Mouse (Mus musculus): ENCODE data around the gene Kl. TPM values are rescaled to one million over a fixed set of nuclear protein-coding genes. Genes with fewer than 3 reads are reported as not detected.
A peak's percentile ranks its signal among the peaks of the same experiment; 100 is the strongest.

The Kl gene
- polyA plus RNA-seq, 2 experiments = 0.02 to 0.03 TPM

DNA sequence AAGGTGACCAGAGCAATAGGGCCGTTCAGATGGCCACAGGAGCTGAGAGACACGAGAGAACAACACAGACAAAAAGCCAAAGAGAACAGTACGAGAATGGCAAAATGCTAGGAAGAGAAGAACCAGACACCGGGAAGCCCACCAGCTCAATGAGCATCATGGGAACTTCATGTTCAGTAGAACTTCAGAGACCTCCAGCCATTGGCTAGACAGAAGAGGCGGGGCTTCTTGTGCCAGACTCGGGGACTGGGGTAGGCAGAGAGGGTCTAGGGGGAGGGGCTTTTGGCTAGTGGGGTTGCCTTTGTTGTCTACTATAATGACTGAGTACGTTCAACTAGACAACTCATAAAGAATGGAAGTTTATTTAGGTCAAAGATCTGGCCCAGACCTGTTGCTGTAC is 41.7 kb downstream of the Kl start:
- DNase-seq (ENCODE audit: low read depth in 3 of 3, low spot score in 3 of 3) (no peak), ATAC-seq (ENCODE audit: insufficient read depth) (no peak)
- Histone ChIP-seq H3K4me2 (ENCODE audit: low read depth) (no peak overlapping the region), H3K9me3 (ENCODE audit: control insufficient read depth, low read length) (no peaks in the 10 kb centered on the region), H3K27ac (no peak overlapping the region), H3K4me1 (replicated peaks; ENCODE audit: control insufficient read depth in 2 of 2, insufficient read depth in 2 of 2, low read length in 1 of 2) (no peaks in the 10 kb centered on the region), H3K27me3 (ENCODE audit: control insufficient read depth, insufficient read depth, low read length) (no peaks in the 10 kb centered on the region), H3K9ac (replicated peaks) (no peak overlapping the region), H3K36me3 (replicated peaks; ENCODE audit: control insufficient read depth, insufficient read depth, low read depth) (no peaks in the 10 kb centered on the region), H3K4me3 (ENCODE audit: insufficient read depth in 1 of 2, low read depth in 2 of 2, low read length in 2 of 2) (no peak overlapping the region)
- 74% methylated on average over 7 of the region's 7 CpGs for WGBS (ENCODE audit: insufficient replicate concordance)
- TF ChIP-seq CTCF (IDR thresholded peaks at IDR 0.05; ENCODE audit: low read depth) = no peak

DNA sequence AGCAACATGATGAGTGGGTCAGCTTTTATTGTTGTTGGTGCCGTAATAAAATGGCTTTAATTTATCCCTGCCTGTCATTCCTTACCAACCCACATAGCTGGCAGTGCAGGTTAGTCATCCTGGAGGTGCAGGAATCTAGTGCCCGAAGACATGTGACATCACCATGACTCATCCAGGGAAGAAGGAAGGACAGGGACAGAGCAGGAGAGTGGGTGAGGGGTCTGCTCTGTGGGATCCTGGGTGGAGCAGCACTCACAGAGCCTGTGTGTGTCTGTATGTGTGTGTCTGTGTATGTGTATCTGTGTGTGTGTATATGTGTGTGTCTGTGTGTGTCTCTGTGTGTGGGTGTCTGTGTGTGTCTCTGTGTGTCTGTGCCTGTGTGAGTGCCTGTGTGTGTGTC is 44.2 kb downstream of the Kl start:
- Histone ChIP-seq H3K4me2 (ENCODE audit: low read depth) (no peak overlapping the region), H3K36me3 (replicated peaks; ENCODE audit: control insufficient read depth, insufficient read depth, low read depth) (no peaks in the 10 kb centered on the region), H3K4me3 (ENCODE audit: insufficient read depth in 1 of 2, low read depth in 2 of 2, low read length in 2 of 2) (no peak overlapping the region), H3K9me3 (ENCODE audit: control insufficient read depth, low read length) (no peaks in the 10 kb centered on the region), H3K4me1 (replicated peaks; ENCODE audit: control insufficient read depth in 2 of 2, insufficient read depth in 2 of 2, low read length in 1 of 2) (no peaks in the 10 kb centered on the region), H3K27me3 (ENCODE audit: control insufficient read depth, insufficient read depth, low read length) (no peaks in the 10 kb centered on the region), H3K27ac (no peak overlapping the region), H3K9ac (replicated peaks) (no peak overlapping the region)
- ATAC-seq (ENCODE audit: insufficient read depth) = 0 out of 2 replicates have a peak, but pooled peaks have one; percentile 13
- 53% methylated on average over 2 of the region's 2 CpGs for WGBS (ENCODE audit: insufficient replicate concordance)
- DNase-seq (ENCODE audit: low read depth in 3 of 3, low spot score in 3 of 3) = no peak
- no peak for TF ChIP-seq EP300 (IDR thresholded peaks at IDR 0.05; ENCODE audit: low read depth)
- no peak for TF ChIP-seq CTCF (IDR thresholded peaks at IDR 0.05; ENCODE audit: low read depth)

DNA sequence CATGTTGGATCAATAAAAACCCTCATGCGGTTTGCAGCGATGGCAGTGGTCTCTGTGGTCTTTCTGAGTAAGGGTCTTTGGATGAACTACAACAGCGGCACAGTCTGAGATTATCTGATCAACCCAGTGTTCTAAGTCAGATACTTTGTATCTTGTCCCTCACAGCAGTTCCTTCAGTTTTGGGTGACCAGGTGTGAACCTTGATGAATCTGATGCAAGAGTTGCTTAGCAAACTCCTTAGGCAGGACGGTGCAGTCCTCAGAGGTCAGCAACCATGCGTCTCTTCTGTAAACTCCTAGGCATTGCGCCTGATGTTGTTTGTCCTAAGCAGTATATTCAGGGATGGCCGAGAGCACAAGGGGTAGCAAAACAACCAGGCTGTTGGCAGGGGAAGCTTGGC is 48.7 kb downstream of the Kl start:
- Histone ChIP-seq H3K36me3 (replicated peaks; ENCODE audit: control insufficient read depth, insufficient read depth, low read depth) (no peaks in the 10 kb centered on the region), H3K9ac (replicated peaks) (no peak overlapping the region), H3K4me3 (ENCODE audit: insufficient read depth in 1 of 2, low read depth in 2 of 2, low read length in 2 of 2) (no peak overlapping the region), H3K4me2 (ENCODE audit: low read depth) (no peak overlapping the region), H3K27me3 (ENCODE audit: control insufficient read depth, insufficient read depth, low read length) (no peaks in the 10 kb centered on the region), H3K4me1 (replicated peaks; ENCODE audit: control insufficient read depth in 2 of 2, insufficient read depth in 2 of 2, low read length in 1 of 2) (no peaks in the 10 kb centered on the region), H3K27ac (no peak overlapping the region), H3K9me3 (ENCODE audit: control insufficient read depth, low read length) (no peaks in the 10 kb centered on the region)
- 61% methylated on average over 7 of the region's 7 CpGs for WGBS (ENCODE audit: insufficient replicate concordance)
- ATAC-seq (ENCODE audit: insufficient read depth) (no peak), DNase-seq (ENCODE audit: low read depth in 3 of 3, low spot score in 3 of 3) (no peak)
- TF ChIP-seq CTCF (IDR thresholded peaks at IDR 0.05; ENCODE audit: low read depth) = no peak

DNA sequence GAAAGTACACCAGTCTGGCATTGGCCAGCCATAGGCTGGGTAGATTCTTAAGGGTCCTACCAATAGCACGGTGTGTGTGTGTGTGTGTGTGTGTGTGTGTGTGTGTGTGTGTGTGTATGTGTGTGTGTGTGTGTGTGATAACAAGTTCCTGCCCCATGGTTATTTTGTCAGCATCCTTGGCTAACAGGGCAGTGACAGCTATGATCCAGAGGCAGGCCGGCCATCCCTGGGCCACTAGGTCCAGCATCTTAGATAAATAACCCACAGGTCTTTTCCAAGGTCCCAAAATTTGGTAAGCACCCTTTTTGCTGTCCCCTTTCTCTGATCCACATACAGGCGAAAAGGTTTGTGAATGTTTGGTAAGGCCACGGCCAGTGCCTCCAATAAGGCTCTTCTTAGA is 49.6 kb downstream of the Kl start:
- 63% methylated on average over 4 of the region's 4 CpGs for WGBS (ENCODE audit: insufficient replicate concordance)
- Histone ChIP-seq H3K27ac (no peak overlapping the region), H3K4me1 (replicated peaks; ENCODE audit: control insufficient read depth in 2 of 2, insufficient read depth in 2 of 2, low read length in 1 of 2) (no peaks in the 10 kb centered on the region), H3K36me3 (replicated peaks; ENCODE audit: control insufficient read depth, insufficient read depth, low read depth) (no peaks in the 10 kb centered on the region), H3K9ac (replicated peaks) (no peak overlapping the region), H3K4me2 (ENCODE audit: low read depth) (no peak overlapping the region), H3K9me3 (ENCODE audit: control insufficient read depth, low read length) (no peaks in the 10 kb centered on the region), H3K27me3 (ENCODE audit: control insufficient read depth, insufficient read depth, low read length) (no peaks in the 10 kb centered on the region), H3K4me3 (ENCODE audit: insufficient read depth in 1 of 2, low read depth in 2 of 2, low read length in 2 of 2) (no peak overlapping the region)
- no peak for ATAC-seq (ENCODE audit: insufficient read depth)
- DNase-seq (ENCODE audit: low read depth in 3 of 3, low spot score in 3 of 3) = no peak
- no peak for TF ChIP-seq CTCF (IDR thresholded peaks at IDR 0.05; ENCODE audit: low read depth)
- TF ChIP-seq EP300 (IDR thresholded peaks at IDR 0.05; ENCODE audit: low read depth) = no peak

DNA sequence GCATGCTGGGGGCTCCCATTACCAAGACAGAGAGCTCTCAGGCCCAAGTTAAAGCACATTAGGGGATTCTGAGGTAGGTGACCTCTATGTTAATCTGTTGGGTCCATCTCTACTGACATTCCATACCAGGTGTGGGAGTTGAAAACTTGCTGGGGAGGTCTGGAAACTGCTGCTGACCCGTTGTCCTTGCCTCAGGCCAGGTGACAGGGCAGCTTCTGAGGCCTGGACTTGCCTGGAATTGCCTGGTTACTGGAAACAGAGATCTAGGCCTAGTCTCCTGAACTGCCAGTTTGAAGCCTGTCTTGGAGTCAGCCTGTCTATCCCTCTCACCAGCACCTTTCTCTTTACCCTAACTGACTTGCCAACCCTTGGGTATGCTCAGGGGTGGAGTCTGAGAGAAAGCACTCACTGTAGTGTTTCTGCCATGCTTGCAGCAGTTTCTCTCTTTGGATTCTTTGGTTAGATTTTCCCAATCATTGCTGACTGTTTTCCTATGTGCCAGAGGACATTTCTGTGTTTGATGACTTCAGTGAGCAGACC is 51.9 kb downstream of the Kl start:
- whole genome bisulfite sequencing (ENCODE audit: insufficient replicate concordance) = 57% methylated on average over 1 of the region's 1 CpGs
- no peak for ATAC-seq (ENCODE audit: insufficient read depth)
- H3K9ac ChIP-seq (replicated peaks) = no peak overlapping the region
- H3K4me3 ChIP-seq (ENCODE audit: insufficient read depth in 1 of 2, low read depth in 2 of 2, low read length in 2 of 2) = no peak overlapping the region
- no peaks in the 10 kb centered on the region for H3K9me3 ChIP-seq (ENCODE audit: control insufficient read depth, low read length)
- H3K27ac ChIP-seq = no peak overlapping the region
- no peak overlapping the region for H3K4me2 ChIP-seq (ENCODE audit: low read depth)
- no peaks in the 10 kb centered on the region for H3K4me1 ChIP-seq (replicated peaks; ENCODE audit: control insufficient read depth in 2 of 2, insufficient read depth in 2 of 2, low read length in 1 of 2)
- no peaks in the 10 kb centered on the region for H3K27me3 ChIP-seq (ENCODE audit: control insufficient read depth, insufficient read depth, low read length)
- no peak for DNase-seq (ENCODE audit: low read depth in 3 of 3, low spot score in 3 of 3)
- no peak for TF ChIP-seq EP300 (IDR thresholded peaks at IDR 0.05; ENCODE audit: low read depth)
- no peak for TF ChIP-seq CTCF (IDR thresholded peaks at IDR 0.05; ENCODE audit: low read depth)
- no peaks in the 10 kb centered on the region for H3K36me3 ChIP-seq (replicated peaks; ENCODE audit: control insufficient read depth, insufficient read depth, low read depth)

Data from liver, embryonic 14.5 days (tissue).